Mouse (Mus musculus) forebrain, postnatal 0 days (tissue): ENCODE data around the gene Itpkc. TPM values are rescaled to one million over a fixed set of nuclear protein-coding genes. Genes with fewer than 3 reads are reported as not detected.

Source experiments
- ATAC-seq: fragments of 200-750 bp; cut with Nextera tagmentation; 2 replicates; pipeline ENCODE4 v1.8.0; 2017; ENCODE audit warnings: mild to moderate bottlenecking, moderate library complexity
- DNase-seq: peaks from one replicate; pipeline ENCODE4 v3.0.0-alpha.2; 2015
- H3K27ac ChIP-seq: fragments of 300-500 bp; sonication (generic); 2 replicates; pipeline ENCODE4 v1.5.1; 2014; ENCODE audit warnings: low read depth, mild to moderate bottlenecking, antibody characterized with exemption, low read length, moderate library complexity, mixed read lengths
- H3K27me3 ChIP-seq: fragments of 300-500 bp; sonication (generic); 2 replicates; pipeline ENCODE4 v1.6.1; 2014; ENCODE audit warnings: mild to moderate bottlenecking, low read length, mixed read lengths; ENCODE audit not compliant: insufficient read depth
- H3K36me3 ChIP-seq: fragments of 300-500 bp; sonication (generic); 2 replicates; pipeline ENCODE4 v1.6.1; 2014; ENCODE audit warnings: mild to moderate bottlenecking, moderate library complexity; ENCODE audit not compliant: insufficient read depth
- H3K4me1 ChIP-seq: fragments of 300-500 bp; sonication (generic); 2 replicates; pipeline ENCODE4 v1.6.1; 2014; ENCODE audit warnings: antibody characterized with exemption; ENCODE audit not compliant: insufficient read depth
- H3K4me2 ChIP-seq: fragments of 300-500 bp; sonication (generic); 2 replicates; pipeline ENCODE4 v1.6.1; 2014; ENCODE audit warnings: low read depth, mild to moderate bottlenecking, moderate library complexity
- H3K4me3 ChIP-seq: fragments of 300-500 bp; sonication (generic); 2 replicates; pipeline ENCODE4 v1.5.1; 2014; ENCODE audit warnings: low read depth, low read length, mixed read lengths
- H3K9ac ChIP-seq: fragments of 300-500 bp; sonication (generic); 2 replicates; pipeline ENCODE4 v1.6.1; 2014; ENCODE audit warnings: mild to moderate bottlenecking
- H3K9me3 ChIP-seq: fragments of 300-500 bp; sonication (generic); 2 replicates; pipeline ENCODE4 v1.6.1; 2016; ENCODE audit warnings: low read length
- CTCF ChIP-seq: sonication (generic); IDR thresholded peaks from 2 replicates; pipeline ENCODE4 v1.5.1; 2016; ENCODE audit warnings: antibody characterized with exemption, control low read depth, low read depth
- WGBS: fragments of 180-500 bp; shearing (Covaris S2); extraction: QIAGEN DNeasy Blood & Tissue Kit; methylation state at CpG from one replicate; pipeline ENCODE4 v1.1.7; 2014; 5-methylcytosine and 5-hydroxymethylcytosine counted together
- polyA plus RNA-seq: library from polyadenylated mRNA; unstranded; fragments of >200 nt; fragmentation: Nextera tagmentation; extraction: Ambion mirVana; gene quantifications from 2 replicates; pipeline ENCODE4 v1.2.1, GENCODE M21; 2015
- total RNA-seq: library from RNA; depleted of rRNA; stranded (reverse); fragments of >200 nt; gene quantifications from 2 replicates; pipeline ENCODE4 v1.2.3, GENCODE M21; 2014

Itpkc gene
- total and polyA plus RNA-seq, 2 experiments from 2014 or later, result 4.4 to 13.6 TPM

- H3K4me3 ChIP-seq, result peak overlapping the region; percentile 93
- H3K4me2 ChIP-seq, result peak overlapping the region; percentile 70
- ATAC-seq, result peak; percentile 3; the same call in 1 of the 2 replicates
- peak overlapping the region; percentile 80 for H3K27ac ChIP-seq
- H3K27me3 ChIP-seq, result no peaks in the 10 kb centered on the region
- peaks cover 36% of the 10 kb centered on the region for H3K4me1 ChIP-seq
- 0 out of 2 replicates have a peak, but pooled peaks cover 9% of the 10 kb centered on the region for H3K36me3 ChIP-seq
- WGBS, result 16% methylated on average over 6 of the region's 6 CpGs
- TF ChIP-seq CTCF, result no peak
- no peak for DNase-seq
- no peaks in the 10 kb centered on the region for H3K9me3 ChIP-seq
- H3K9ac ChIP-seq, result peak overlapping the region; percentile 89
Observed at GRCm38 (mm10) chr7:27228865-27229264, 404 bp upstream of the Itpkc start.

GRCm38 (mm10) chr7:27227676-27228075 lies 785 bp downstream of the Itpkc start:
- Histone ChIP-seq H3K9me3 (no peaks in the 10 kb centered on the region), H3K4me2 (peak overlapping the region; percentile 70), H3K27ac (peak overlapping the region; percentile 80), H3K36me3 (0 out of 2 replicates have a peak, but pooled peaks cover 9% of the 10 kb centered on the region), H3K4me3 (peak overlapping the region; percentile 93), H3K4me1 (peaks cover 32% of the 10 kb centered on the region), H3K9ac (peak overlapping the region; percentile 89), H3K27me3 (no peaks in the 10 kb centered on the region)
- no peak for TF ChIP-seq CTCF
- no peak for DNase-seq
- no peak for ATAC-seq
- WGBS, result under 1% methylated on average over 10 of the region's 10 CpGs

GRCm38 (mm10) chr7:27227276-27227675 lies 1.2 kb downstream of the Itpkc start:
- ATAC-seq (no peak), DNase-seq (no peak)
- Histone ChIP-seq H3K4me2 (peak overlapping the region; percentile 70), H3K36me3 (0 out of 2 replicates have a peak, but pooled peaks cover 9% of the 10 kb centered on the region), H3K27ac (no peak overlapping the region), H3K4me1 (peaks cover 30% of the 10 kb centered on the region), H3K27me3 (no peaks in the 10 kb centered on the region), H3K9ac (peak overlapping the region; percentile 89), H3K9me3 (no peaks in the 10 kb centered on the region), H3K4me3 (peak overlapping the region; percentile 93)
- WGBS, result 30% methylated on average over 9 of the region's 9 CpGs
- TF ChIP-seq CTCF, result no peak

- WGBS, result 75% methylated on average over 11 of the region's 11 CpGs
Observed at GRCm38 (mm10) chr7:27224877-27225575, 3.4 kb downstream of the Itpkc start.

GRCm38 (mm10) chr7:27222538-27222937 lies 5.9 kb downstream of the Itpkc start:
- ATAC-seq, result no peak
- WGBS, result 85% methylated on average over 1 of the region's 1 CpGs
- H3K4me2 ChIP-seq, result no peak overlapping the region

More at GRCm38 (mm10) chr7:27224877-27225575, 3.4 kb downstream of the Itpkc start:
- no peak for TF ChIP-seq CTCF
- Histone ChIP-seq H3K4me3 (peak overlapping the region; percentile 13), H3K4me1 (peaks cover 30% of the 10 kb centered on the region), H3K9ac (peak overlapping the region; percentile 41), H3K9me3 (no peaks in the 10 kb centered on the region), H3K27me3 (no peaks in the 10 kb centered on the region), H3K27ac (no peak overlapping the region), H3K4me2 (peak overlapping the region; percentile 70), H3K36me3 (peaks cover 19% of the 10 kb centered on the region; the same call in 1 of the 2 replicates)
- ATAC-seq (no peak), DNase-seq (no peak)

GRCm38 (mm10) chr7:27221939-27222338 lies 6.5 kb downstream of the Itpkc start:
- Histone ChIP-seq H3K27ac (no peak overlapping the region), H3K4me1 (peaks cover 25% of the 10 kb centered on the region), H3K9me3 (no peaks in the 10 kb centered on the region), H3K36me3 (peaks cover 42% of the 10 kb centered on the region), H3K27me3 (no peaks in the 10 kb centered on the region), H3K4me2 (no peak overlapping the region), H3K4me3 (no peak overlapping the region), H3K9ac (no peak overlapping the region)
- 82% methylated on average over 6 of the region's 6 CpGs for WGBS
- no peak for DNase-seq
- no peak for TF ChIP-seq CTCF
- no peak for ATAC-seq

More at GRCm38 (mm10) chr7:27222538-27222937, 5.9 kb downstream of the Itpkc start:
- Histone ChIP-seq H3K4me3 (no peak overlapping the region), H3K27me3 (no peaks in the 10 kb centered on the region), H3K9me3 (no peaks in the 10 kb centered on the region), H3K9ac (no peak overlapping the region), H3K36me3 (peaks cover 38% of the 10 kb centered on the region), H3K27ac (no peak overlapping the region), H3K4me1 (peaks cover 30% of the 10 kb centered on the region)
- no peak for TF ChIP-seq CTCF
- no peak for DNase-seq

GRCm38 (mm10) chr7:27219937-27220336 lies 8.5 kb downstream of the Itpkc start:
- TF ChIP-seq CTCF, result no peak
- Histone ChIP-seq H3K4me2 (no peak overlapping the region), H3K4me1 (peaks cover 5% of the 10 kb centered on the region), H3K36me3 (peaks cover 51% of the 10 kb centered on the region), H3K9ac (no peak overlapping the region), H3K27ac (no peak overlapping the region), H3K4me3 (no peak overlapping the region), H3K9me3 (no peaks in the 10 kb centered on the region), H3K27me3 (no peaks in the 10 kb centered on the region)
- ATAC-seq, result no peak
- DNase-seq, result no peak
- WGBS, result 89% methylated on average over 11 of the region's 11 CpGs
